Mouse (Mus musculus) kidney, postnatal 14 days (tissue): ENCODE results near the gene Ggcx.

ENCODE experiments used
- DNase-seq: peaks from one replicate; pipeline ENCODE4 v3.0.0; 2022; ENCODE audit warnings: mixed read lengths

Ggcx gene

DNA sequence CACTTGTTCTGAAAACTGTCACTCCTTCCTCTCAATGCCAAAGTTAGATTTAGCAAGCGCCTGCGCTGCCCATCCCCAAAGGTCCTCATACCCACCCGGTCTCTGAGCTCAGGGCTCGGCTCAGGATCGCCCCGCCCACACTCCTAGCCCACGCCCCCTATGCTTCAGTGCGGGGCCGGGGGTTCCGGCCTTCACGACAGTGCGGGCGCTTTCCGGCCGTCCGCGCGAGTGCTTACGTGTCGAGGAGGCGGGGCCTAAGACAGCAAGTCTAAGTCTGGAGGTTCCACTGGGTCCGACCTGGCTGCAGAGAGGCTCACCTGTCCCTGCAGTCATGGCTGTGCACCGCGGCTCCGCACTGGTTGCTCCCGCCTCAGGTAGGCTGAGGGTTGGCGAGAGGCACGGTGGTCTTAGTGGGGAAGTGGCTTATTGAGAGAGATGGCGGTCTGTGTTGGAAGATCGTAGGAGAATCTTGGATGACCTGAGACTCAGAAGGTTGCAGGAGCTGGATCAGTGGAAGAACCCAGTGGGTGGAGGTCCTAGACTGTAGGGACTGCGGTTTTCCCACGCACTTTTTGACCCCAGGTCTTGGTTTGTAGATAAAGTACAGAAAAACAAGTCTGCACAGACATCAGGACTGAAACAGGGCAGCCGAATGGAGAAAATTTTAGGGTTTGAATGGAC, at the start of gene Ggcx:
TSS of gene Ggcx (plus strand) at position 233 of the 681 bp plus-strand sequence.
- peak; percentile 97 for DNase-seq

DNA sequence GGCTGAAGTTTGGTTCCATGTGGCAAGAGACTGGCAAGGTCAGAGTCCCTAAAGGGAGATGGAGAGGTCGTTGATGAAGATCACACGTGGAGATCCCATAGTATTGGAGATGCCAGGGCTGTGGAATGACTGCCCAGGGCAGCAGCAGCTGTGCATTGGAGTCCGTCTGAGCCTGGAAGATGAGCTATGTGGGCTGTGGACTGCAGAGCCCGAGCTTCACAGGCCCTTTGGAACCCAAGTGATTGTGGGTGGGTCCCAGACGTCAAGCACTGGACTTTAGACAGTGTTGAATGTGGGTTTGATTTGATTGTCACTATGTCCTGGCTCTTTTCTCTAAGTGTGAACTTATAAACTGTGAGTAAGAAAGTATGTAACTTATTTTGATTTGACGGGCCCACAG, 49.1 kb upstream of the Ggcx start:
- no peak for DNase-seq

DNA sequence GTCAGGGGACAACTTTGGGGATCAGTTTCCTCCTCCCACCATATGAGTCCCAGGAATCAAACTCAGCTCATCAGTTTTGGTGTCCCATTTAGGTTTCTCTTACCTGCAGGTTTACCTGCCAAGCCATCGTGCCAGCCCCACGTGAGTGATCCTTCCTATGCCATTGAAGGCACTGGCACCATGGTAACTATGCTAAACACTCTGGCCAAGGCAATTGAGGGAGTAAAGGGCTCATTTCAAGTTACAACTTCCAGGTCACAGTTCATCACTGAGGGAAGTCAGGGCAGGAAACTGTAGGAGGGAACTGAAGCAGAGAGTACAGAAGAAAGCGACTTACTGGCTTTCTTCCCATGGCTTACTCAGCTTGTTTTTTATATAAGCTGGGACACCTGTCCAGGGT, 47.8 kb upstream of the Ggcx start:
- DNase-seq: no peak

DNA sequence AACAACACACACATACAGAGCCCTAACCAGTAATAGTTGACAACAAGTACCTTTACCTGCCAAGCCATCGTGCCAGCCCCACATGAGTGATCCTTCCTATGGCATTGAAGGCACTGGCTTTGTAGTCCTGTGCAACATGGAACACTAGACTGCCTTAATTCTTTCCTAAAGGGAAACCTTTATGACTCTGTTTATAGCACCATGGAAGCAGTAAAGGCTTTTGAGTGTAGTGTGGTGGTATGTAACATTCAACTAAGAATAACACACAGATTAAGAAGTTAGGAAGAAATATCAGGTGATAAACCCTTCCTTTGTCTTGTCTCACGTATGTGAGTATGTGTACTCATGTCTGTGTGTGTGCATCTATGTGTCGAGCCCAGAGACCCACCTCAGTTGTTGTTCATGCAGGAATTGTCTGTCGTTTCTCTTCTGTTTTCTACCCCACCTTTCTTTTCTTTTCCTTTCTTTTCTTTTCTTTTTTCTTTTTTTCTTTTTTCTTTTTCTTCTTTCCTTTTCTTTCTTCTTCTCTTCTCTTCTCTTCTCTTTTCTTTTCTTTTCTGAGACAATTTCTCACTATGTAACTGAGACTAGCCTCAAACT, 47.2 kb upstream of the Ggcx start, which contains the start of gene Rnf181:
TSS of gene Rnf181 (minus strand) at position 113 of the 600 bp plus-strand sequence.
- no peak for DNase-seq

DNA sequence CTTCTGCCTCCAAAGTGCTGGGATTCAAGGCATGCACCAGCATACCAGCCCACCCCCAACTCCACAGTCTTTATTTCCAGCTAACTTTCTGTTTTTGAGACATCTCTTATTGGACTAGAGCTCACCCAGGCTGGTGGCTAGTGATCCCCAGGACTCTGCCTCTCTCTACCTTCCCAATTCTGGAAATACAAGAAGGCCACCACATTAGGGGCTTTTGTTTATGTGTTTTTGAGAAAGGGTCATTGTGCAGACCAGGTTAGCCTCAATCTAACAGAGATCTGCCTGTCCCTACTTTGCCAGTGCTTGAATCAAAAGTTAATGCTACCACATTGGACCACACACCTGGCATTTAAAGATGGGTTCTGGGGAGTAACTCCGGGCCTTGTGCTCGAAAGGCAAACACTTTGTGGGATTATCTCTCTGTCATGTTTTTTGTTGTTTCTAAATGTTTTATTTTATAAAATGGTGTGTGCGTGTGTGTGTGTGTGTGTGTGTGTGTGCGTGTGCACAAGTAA, 46.6 kb upstream of the Ggcx start:
- no peak for DNase-seq

DNA sequence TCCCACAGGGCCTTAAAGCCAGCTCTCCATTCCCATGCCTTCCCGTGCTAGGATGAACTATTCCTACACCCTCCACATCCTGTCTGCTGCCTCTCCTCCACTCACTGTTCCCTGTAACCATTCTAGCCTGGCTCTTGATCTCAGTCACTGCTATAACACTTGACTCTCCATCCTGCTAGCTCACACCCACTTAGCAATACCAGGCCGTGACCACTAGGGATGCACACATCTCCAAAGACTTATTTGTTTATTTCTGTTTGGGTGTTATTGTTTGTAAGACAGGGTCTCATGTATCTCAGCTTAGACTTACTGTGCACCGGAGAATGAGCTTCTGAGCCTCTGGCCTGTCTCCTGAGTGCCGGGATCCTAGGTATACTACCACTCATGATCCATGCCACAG, 44.6 kb upstream of the Ggcx start:
- DNase-seq: no peak

DNA sequence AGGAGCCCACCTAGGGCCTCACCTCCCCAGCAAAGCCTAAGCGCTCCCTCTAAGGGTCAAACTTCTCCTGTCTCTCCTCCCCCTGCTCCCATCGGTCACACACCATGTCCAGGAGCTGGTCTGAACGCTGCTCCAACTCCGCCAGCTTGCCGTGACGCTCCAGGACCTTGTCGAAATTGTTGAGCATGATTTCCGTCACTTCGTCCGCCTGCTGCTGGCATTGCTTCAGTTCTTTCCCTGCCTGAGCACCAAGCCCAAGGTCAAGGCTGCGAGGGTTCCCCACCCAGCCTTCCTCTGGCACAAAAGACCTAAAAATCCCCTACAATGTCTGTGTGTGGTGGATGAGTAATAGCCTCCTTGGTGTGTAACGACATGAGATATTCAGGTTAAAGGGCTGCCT, 44.0 kb upstream of the Ggcx start:
- DNase-seq: no peak

DNA sequence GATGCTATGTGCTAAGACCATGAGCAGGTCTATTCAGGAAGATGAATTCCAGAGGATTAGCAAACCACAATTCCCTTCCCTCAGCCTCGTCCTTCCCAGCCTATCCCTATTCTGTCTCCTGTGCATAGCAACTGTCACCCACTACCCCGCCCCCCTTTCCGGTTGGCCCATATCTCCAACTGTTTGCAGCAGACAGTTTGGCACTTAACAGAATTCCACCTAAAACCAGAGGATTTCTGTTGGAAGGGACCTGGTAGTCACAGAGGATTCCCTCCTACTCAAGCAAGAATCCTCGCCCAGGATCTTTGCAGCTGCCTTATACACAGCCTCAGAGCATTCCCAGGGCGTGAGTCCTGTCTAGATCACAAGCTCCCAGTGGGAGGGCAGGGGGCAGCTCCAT, 43.0 kb upstream of the Ggcx start:
- peak; percentile 66 for DNase-seq

DNA sequence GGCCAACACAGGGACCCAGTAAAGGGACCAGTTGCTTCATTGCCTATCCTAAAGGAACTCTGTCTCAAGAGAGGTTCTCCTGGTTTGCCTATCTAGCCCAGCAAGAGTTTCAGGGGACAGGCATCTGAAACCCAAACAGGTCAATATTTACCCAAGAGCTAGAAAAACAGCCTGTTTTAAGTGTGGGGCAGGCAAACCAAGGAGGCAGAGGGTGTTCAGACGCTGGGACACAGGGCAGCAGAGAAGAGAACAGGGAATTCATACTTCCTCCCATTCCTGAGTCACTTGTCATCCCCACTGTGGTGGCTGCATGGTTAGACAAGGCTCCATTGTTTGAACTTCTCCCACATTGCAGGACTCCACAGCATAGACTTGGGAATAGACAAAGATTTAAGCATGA, 42.5 kb upstream of the Ggcx start:
- no peak for DNase-seq

DNA sequence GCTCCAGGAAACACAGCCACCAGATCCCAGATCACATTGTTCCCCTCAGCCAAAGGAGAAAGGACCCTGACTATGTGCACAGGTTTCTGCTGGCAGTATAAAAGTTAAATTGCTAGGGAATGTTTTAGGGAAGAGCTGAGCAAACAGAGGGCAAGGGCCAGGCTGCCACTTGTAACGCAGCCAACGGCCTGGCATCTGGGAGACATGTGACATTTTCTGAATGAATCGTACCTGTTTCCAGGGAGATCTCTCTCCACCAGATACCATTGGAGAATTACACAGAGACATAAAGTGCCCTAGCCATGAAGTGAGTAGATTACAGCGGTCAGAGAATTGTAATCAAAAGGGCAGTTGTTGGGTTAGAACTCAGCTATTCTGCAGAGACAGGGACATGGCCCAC, 40.9 kb upstream of the Ggcx start:
- no peak for DNase-seq

DNA sequence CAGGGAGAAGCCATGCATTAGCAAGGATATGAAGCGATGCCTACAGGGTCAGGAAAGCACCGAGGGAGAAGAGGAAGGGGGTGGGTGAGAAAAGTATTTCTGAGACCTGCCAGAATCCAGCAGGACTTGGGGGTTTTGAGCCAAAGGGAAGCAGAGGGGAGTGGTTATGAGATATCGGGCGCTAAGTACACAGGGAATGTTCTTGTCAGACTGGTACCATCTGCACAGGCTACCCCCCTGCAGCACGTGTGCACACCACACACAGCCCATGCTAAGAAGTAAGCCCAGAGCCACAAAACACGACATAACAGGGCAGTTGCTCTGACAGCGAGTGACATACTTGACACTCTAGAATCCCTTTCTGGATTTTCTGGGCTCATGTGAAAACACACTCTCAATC, 39.9 kb upstream of the Ggcx start:
- DNase-seq: no peak

DNA sequence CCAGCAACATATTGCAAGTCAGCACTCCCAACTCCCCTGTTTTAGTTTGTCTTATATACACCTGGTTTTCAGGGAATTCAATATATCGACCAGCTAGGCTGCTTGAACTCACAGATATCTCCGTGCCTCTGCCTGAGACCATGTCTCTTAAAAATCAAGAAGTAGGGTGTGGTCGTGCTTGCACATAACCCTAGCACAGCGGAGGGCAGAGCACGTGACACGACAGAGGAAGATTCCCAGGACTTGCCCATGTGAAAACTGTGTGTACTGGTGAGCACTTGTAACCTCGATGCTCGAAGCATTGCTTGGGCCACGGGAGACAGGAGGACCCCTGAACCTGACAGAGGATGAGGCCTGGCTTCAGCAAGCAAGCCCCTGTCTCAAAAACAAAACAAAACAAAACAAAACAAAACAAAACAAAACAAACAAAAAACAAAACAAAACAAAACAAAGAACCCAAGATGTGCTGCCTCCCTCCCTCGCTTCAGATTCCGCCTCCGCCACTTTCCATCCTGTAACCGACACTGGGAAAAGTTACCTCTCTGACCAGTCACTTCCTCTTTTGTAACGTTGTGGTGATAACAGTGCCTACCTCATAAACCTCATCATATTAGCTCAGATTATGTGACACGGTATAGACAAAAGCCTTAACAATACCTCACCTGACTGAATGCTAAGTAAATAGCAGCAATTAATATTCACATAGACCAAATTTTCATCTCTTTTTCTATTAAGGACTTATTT, 39.1 kb upstream of the Ggcx start:
- no peak for DNase-seq

DNA sequence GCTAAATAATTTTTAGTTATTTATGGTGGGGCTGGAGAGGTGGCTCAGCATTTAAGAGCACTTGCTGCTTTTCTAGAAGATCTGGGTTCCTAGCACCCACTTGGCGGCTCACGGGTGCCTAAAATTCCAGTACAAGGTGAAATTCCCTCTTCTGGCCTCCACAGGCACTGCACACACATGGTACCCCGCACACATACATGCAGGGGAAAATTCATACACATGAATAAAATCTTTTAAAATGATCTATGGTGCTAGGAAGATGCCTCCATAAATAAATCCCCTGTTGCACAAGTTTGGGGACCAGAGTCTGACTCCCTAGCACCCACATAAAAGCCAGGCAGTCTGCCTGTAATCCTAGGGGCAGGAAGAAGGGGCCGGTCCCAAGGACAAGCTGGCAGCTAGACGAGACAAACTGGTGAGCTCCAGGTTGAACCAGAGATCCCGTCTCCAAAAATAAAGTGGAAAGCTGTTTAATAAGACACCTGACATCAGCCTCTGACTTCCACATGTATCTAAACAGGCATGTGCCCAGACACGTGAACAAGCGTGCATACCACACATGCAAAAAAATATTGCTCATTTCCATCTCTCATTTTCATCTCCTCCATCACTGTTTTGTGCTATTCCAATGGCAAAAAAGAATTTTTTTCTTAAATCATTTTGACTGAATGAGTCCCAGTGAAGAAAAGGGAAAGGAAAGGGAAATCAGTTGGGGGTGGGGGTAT, 35.4 kb upstream of the Ggcx start:
- no peak for DNase-seq

DNA sequence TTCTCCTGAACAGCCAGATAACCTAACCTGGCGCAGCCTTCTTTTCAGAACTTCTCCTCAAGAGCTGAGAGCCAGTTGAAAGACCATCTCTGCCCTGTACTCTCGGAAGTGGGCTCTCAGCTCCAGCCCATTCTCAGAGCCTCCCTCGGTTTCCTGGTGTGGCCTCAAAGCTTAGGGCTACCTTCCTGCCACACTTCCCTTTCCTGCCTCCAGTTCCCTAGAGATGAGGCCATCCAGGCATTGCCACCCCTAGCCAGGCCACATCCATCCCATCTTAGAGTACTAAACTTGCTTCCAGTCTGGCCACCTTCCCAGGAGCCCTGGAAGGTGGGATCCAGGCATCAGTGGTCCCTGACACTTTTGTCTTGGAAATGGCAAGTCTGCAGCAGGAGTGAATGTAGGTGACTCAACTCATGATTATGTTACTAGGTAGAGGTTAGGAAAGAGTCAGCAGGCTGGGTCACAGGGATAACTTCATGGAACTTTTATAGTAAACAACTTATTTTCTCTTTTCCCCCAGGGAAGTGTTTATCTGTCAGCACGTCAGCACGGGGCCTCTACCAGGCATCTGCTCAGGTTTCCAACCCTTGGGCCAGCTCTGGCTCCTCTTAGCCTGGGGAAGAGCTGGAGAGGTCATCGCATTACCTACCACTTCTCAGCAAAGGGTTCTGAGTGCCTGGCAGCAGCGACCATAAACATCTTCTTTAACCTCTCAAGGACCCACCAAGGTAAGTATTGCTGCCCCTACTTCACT, 34.6 kb upstream of the Ggcx start:
- peak; percentile 62 for DNase-seq

DNA sequence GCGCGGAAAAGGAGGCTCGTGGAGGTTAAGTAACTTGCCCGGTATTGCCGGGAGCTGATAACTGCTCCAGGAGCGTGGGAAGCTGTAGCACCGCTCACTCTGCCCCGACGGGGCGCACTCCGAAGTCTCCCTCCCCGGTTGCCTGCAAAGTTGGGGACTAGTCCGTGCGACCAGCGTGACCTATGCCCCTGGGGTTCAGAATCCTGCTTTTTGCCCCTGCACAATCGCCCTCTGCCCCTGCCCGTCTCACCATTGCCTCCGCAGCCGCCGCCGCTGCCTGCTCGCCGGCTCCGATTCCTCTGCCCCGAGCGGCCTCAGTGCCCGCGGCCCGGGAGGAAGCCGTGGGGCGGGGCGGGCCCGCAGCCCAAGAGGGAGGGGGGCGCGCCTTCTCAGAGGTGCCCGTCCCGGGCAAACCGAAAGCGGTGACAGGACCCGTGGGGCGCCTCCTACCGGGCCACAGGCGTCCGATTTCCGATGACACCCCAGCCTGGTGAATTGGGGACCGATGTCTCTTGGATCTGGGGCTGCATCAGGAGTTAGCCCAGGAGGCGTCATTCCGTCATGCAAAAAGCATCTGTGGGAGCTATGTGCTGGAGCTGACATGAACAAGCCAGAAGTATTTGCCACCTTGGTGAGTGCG, 33.9 kb upstream of the Ggcx start, which contains the start of gene Vamp5:
TSS of gene Vamp5 (minus strand) at position 338 of the 640 bp plus-strand sequence.
- DNase-seq: peak; percentile 91

DNA sequence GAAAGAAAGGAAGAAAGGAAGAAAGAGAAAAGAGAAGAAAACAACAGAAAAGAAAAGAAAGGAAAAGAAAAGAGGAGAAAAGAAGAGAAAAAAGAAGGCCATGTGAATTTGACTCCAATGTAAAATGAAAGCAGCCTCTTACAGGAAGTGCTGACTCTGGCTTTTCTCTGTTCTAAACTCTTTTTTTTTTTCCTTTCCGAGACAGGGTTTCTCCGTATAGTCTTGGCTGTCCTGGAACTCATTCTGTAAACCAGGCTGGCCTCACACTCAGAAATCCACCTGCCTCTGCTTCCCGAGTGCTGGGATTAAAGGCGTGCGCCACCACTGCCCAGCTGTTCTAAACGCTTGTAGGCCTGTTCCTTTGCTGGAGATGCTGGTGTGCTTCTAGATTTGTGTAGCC, 31.6 kb upstream of the Ggcx start:
- no peak for DNase-seq

DNA sequence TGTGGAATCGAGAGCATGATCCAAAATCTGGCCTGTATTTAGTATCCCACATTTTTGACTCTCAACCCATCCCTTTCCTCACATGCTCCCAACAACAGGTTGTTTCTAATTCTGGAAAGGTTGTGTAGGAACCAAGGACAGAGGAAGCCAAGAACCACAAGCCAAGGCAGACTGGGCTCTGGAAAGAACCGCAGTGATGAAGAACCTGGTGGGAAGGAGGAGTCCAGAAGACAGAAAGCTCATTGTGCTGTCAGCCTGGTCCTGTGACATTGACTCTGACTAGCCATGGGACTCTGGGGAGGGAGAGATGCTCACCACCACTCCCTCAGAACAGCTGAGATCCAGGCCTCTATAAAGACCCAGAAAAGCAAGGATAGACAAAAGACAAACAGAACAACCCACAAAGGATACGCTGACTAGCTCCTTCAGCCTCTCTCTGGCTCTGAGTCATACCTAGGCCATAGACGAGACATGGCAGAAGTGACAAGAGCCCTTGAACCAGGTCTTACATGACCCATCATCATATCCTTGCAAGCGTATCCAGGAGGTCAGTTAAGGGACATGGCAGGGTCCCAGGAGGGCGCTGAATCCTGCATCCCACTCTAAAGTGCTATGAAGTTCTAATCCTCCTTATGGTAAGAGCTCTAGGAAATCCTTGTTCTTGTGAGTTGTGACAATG, 30.8 kb upstream of the Ggcx start:
- no peak for DNase-seq

DNA sequence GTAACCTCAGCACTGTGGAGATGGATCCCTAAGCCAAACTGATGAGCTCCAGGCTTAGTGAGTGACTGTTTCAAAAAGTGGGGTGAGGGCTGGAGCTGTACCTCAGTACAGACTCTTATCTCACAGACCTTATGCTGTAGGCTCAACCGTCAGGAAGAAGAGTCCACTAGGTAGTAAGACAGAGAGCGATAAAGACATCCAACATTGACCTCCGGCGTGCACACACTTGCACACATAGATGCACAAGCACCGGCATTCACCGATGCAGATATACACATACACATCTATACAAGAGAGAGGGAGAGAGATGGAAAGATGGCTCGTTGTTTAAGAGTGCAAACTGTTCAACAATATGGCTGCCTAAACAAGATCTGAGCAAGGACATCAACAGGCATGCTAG, 30.2 kb upstream of the Ggcx start:
- DNase-seq: no peak

DNA sequence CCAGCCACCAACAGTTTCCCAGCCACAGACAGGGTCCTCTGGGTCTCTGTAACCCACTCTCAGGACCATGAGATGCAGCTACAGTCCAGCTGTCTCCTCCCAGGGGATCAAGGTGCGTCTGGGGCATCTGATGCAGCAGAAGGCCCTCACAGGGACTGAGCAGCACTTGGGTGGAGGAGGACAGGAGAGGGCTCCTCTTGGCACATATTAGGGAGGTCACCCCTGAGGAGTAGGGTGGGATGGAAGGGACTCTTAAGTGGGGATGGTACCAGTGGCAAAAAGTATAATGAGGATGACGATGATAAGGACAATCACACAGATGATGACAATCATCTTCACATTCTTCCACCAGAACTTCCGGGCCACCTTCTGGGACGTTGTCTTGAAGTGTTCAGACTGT, 28.9 kb upstream of the Ggcx start:
- no peak for DNase-seq

DNA sequence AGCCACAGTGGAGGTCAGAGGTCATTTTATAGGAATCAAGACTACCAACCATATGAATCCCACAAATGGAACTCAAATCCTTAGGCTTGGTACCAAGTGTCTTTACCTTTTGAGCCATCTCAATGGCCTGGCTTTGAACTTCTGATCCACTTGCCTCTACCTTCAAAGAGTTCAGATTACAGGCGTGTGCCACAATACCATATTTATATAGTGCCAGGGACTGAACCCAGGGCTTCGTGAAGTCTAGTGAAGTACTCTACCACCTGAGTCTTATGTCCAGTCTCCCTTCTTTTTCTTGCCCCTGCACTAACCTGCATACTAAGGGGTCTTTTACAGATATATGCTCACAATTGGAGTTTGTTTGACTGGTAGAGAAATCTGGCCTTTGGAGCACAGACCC, 27.5 kb upstream of the Ggcx start:
- no peak for DNase-seq

DNA sequence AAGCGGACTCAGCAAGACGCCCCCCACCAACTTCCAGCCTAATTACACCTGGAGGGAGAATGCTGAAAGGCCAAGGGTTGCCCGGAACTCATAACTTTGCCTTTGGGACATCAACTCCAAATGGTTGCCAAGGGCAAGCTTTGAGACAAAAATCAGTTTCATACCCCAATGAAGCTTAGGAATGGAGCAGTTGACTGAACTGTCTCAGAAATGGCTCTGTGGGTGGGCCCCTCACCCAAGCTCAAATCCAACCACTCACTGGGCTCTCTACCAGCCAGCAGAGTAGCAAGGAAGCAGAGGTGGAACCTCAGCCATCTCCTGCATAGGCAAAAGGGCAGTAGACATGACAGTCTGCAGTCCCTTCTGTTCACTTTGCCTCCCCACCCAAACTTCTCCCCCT, 26.3 kb upstream of the Ggcx start:
- DNase-seq: no peak
